Mouse (Mus musculus) urinary bladder, postnatal 25 days (tissue): ENCODE results near the gene Cnih4.

Experiments used
- DNase-seq: peaks from one replicate; pipeline ENCODE4 v3.0.0; 2022; ENCODE audit warnings: low spot score

Gene Cnih4

DNA sequence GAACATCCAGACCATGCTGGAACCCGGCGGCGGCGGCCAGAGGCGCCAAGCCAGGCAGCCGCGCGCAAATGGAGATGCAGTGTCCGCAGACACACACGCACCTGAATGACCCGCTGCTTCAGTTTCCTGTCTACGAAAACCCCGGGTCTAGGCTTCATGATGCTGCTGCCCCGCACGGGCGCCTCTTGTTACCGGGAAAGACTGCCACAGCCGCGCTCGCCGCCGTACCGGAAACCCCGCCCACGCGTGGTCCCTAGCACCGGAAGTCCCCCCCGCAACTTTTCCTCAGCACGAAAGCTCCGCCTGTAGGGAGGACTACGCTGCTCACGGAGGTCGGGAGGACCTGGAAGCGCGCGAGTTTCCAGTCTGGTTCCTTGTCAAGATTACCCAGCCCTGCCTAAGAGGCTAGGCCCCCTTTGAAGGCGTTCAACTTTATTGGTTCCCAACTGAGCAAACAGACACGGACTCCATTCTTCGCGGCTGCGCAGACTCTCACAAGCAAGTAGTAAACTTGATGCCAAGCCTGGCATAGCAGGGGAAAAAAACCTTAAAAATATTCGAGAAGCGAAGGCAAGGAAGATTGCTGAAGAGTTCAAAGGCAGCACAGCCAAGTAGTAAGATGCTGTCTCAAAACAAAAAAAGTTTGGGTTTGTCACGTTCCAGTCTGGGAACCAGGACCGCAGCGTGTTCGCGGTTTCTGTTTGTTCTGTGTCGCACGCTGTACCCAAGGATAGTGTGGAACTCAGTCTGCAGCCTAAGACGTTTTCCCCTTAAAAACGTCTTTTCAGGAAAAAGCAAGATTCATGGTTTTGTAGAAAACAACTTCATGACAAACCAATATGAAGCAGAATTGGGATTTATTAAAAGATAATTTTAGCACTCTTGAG is at the start of gene Cnih4, which contains the start of gene Nvl:
Gene Cnih4, plus strand, starts transcription at position 744 of the 887 bp plus-strand sequence.
Gene Nvl, minus strand, starts transcription at position 255 of the 887 bp plus-strand sequence.
- peak; percentile 89 for DNase-seq

DNA sequence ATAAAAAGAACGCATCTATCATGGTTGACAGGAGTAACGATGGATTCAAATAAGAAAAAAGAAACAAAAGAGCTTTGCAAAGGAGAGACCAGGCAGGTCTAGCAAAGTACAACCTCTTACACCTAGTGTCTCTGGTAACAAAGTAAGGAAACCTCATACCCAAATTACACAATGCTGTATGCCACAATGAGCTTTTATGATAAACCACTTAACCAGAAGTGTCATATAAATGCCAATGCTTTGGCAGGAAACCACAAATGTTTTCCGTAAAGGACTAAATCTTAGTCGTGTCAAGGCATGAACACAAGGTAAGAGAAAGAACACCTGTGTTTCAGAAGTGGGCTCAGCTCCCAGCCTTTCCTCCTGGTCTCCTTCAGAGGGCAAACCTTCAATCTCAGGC is 27.4 kb upstream of the Cnih4 start:
- DNase-seq: no peak

GRCm38 (mm10) chr1:181124145-181124544 is 20.3 kb upstream of the Cnih4 start:
- DNase-seq: no peak

- no peak for DNase-seq
These were observed 18.6 kb upstream of the Cnih4 start for GRCm38 (mm10) chr1:181125916-181126315.

- no peak for DNase-seq
These were observed 17.7 kb upstream of the Cnih4 start for GRCm38 (mm10) chr1:181126766-181127165.

DNA sequence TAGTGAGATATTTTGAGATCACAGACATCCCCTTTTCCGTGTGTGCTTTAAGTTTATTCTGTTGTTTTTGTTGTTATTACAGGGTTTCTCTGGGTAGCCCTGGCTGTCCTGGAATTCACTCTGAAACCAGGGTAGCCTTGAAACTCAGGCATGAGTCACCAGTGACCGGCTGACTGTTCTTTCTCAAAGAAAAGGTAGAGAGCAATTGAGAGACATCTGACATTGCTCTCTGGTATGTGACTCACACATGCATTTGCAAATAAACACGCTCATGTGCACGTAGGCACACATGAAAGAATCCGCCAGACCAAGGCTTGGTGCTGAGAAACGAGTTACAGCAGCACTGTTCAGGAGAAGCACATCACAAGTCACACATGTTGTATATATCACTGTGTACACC is 12.6 kb upstream of the Cnih4 start:
- DNase-seq: no peak

DNA sequence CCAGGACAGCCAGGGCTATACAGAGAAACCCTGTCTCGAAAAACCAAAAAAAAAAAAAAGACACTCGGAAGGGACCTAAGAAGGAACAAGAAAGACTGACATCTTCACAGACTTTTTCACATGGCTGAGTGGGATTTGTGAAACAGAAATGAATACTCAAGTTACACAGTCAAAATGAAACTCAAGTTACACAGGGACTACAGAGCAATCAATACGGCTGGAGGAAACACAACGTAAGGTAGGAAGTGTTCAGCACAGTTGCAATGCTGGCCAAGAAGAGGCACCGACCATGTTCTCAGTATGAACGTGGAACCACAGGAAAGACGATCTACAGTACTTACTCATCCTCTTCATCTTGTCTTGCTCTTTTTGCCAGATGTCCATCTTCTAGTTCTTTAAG is 5.8 kb upstream of the Cnih4 start:
- DNase-seq: no peak

DNA sequence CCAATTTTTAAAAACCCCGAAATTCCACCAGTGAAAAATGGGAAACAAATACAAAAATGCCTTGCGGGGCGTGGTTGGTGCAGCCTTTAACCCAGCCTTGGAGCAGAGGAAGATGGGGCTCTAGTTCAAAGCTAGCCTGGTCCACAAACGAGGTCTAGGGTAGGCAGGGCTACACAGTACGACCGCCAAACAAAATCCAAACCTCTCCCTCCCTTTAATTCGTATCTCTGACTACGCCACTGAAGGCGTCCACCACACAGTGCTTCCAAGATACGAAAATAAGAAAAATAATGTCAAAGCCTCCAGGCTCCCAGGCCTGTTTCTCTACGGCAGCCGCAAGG is 914 bp upstream of the Cnih4 start:
- no peak for DNase-seq

- DNase-seq: no peak
These were observed 473 bp downstream of the Cnih4 start for GRCm38 (mm10) chr1:181144966-181145365.

DNA sequence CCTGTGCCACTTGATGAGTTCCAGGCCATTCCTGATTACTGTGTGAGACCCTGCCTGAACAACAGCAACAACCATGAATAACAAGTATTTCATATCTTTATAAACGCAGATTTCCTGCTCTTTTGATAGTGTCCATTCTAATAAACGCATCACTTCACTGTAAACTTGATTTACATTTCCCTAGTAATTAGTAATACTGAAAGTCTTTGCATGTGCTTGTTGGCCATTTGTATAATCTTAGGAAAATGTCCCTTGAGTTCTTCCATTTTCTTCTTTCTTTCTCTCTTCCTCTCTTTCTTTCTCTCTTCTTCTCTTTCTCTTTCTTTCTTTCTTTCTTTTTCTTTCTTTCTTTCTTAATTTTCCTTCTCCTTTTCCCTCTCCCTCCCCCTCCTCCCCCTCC is 1.7 kb downstream of the Cnih4 start:
- DNase-seq: no peak

- no peak for DNase-seq
These were observed 4.0 kb downstream of the Cnih4 start for GRCm38 (mm10) chr1:181148540-181148939.

DNA sequence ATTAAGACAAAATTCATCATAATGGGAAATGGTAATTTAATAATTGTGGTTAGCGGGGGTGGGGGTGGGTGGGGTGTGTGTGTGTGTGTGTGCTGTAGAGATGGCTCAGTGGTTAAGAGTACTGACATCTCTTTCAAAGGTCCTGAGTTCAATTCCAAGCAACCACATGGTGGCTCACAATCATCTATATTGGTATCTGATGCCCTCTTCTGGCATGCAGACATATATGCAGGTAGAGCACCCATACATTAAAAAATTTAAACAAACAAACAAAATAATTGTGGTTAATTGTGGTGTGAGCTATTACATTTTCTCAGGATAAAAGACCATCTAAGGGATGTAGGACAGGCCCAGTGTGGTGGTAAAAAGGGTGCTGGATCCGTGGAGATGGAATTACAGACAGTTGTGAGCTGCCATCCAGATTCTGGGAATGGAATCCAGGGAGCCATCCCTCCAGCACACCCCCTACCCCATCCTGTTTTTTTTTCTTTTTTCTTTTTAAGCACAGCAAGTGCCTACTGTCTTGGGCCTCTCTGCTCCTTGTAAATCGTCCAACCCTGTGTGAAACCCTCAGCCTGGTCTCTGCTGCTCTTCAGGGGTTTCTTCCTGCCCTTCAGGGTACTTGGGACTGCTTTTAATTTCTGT is 5.0 kb downstream of the Cnih4 start:
- DNase-seq: no peak

GRCm38 (mm10) chr1:181150431-181150826 is 5.9 kb downstream of the Cnih4 start:
- DNase-seq: no peak

DNA sequence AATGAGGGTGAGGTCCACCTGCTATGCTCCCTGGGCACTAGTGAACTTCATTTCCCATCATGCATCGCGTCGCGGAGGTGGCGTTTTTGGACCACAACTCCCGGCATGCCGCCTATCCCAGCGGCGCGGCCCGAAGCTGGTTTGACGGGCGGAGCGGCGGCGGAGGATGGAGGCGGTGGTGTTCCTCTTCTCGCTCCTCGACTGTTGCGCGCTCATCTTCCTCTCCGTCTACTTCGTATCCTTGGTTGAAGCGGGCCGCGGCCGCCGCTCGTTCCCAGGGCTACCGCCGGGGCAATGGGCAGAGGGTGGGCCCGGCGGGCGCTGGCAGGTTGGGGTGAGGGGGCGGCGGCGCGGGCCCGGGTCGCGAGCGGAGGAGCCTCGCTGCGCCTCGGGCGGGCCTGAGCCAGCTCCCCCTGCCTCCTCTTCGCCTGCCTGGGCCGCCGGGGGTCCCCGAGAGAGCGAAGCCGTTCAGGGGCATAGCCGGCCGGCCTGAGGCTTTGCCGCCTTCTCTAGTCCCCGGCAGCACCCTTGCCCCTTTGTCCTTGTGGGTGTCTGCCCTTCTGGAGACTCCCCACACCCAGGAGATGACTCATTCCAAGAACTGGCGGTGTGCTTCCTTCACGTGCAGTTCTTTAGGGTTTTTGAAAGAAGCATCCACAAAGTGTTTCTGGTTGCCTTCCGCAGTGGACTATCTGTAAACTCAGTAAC is 6.5 kb downstream of the Cnih4 start:
- DNase-seq: peak; percentile 89

DNA sequence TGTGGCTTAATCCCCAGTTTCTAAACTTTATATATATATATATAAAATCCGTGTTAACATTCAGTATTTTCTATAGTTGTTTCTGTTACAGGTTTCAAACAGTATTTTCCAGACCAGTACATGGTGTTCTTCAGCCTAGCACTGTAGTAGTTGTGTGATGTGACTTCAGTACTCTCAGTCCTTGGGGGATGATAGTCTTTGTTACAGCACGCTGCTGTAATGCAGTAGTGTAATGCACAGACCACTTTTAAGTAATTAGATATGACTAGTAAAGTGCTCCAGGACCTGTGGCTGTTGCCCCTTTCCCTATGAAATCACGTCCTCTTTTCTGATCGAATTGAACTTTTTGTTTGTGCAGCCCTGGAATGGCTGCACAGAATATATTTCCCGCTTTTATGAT is 7.0 kb downstream of the Cnih4 start:
- no peak for DNase-seq

DNA sequence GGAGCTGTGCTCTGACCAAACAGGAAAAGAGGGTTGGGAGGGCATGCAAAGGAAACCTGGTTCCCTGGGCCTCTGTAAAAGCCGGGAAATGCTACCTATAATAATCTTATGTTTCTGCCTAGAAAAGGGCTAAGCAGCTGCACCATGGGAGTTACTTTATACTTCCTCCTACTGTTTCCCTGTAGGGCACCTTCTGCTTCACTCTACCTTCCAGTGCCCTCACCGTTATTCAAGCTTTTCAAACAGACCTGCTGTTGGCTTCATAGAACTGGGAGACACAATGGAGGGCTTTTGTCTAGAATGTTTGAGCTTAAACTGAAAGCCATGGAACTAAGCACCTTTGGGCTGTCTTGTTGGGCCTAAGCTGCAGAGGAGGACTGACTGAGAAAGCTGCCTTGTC is 23.3 kb downstream of the Cnih4 start:
- DNase-seq: no peak

DNA sequence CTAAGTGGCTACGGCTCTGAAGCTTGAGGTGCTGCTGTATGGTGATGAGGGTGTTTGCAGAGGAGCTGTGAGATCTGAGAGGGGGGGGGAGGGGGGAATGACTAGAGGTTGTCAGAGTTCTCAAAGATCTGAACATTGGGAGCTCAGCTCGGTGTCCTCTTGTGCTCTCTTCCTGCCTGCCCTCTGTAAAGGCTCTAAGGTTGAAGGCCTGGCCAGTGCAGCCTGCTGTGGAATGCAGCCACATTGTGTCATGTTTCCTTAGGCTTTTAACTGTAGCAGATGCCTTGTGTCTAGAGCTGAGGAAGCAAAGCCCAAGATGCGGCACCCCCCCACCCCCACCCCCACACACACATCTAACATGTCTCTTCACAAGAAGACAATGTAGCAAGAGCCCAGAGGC is 23.9 kb downstream of the Cnih4 start:
- DNase-seq: no peak

GRCm38 (mm10) chr1:181170210-181170609 is 25.7 kb downstream of the Cnih4 start:
- DNase-seq: no peak

DNA sequence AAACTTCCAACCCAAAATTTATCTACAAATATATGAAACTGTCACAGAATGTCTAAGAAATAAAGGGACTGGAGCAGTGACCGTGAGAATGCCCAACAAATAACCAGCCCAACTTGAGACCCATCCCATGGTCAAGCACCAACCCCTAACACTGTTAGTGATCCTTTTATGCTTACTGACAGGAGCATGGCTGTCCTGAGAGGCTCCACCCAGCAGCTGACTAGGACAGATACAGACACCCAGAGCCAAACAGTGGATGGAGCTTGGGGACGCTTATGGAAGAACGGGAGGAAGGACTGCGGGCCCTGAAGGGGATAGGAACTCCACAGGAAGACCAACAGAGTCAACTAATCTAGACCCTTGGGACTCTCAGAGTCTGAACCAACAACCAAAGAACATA is 44.4 kb downstream of the Cnih4 start:
- DNase-seq: no peak

DNA sequence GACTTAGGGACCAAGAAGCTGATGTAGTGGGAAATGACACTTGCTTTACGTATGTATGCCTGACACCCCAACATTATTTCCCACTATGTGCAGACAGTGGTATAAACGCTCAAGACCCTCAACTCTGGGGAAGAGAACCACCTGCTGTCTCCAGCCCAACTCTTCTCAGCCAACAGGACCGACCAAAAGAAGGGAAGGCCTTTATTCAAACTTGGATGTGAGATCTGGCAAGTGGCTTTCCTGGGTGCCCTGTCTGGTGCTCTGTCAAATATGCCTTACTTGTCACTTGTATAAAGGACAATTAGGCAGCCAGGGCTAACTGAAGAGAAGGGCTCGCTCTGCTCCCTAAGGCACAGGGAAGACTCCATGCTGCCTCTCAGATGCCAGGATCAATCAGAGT is 55.0 kb downstream of the Cnih4 start:
- DNase-seq: no peak

- DNase-seq: no peak
These were observed 65.7 kb downstream of the Cnih4 start for GRCm38 (mm10) chr1:181210147-181210546.

- no peak for DNase-seq
These were observed 66.3 kb downstream of the Cnih4 start for GRCm38 (mm10) chr1:181210601-181211402.
